Mouse (Mus musculus) cortical plate, adult 2 months (tissue): ENCODE measurements around the gene Olfr1404.

Source experiments
- CTCF ChIP-seq: fragments of 200-500 bp; IDR thresholded peaks from 2 replicates; pipeline ENCODE4 v1.5.1; 2011; ENCODE audit warnings: mild to moderate bottlenecking, control low read depth, low read length; ENCODE audit not compliant: insufficient read depth; ENCODE audit errors: extremely low read depth
- POLR2A ChIP-seq: fragments of 200-500 bp; IDR thresholded peaks from 2 replicates; pipeline ENCODE4 v1.6.1; 2011; ENCODE audit warnings: mild to moderate bottlenecking, low read length, control low read depth; ENCODE audit not compliant: insufficient read depth; ENCODE audit errors: extremely low read depth

DNA sequence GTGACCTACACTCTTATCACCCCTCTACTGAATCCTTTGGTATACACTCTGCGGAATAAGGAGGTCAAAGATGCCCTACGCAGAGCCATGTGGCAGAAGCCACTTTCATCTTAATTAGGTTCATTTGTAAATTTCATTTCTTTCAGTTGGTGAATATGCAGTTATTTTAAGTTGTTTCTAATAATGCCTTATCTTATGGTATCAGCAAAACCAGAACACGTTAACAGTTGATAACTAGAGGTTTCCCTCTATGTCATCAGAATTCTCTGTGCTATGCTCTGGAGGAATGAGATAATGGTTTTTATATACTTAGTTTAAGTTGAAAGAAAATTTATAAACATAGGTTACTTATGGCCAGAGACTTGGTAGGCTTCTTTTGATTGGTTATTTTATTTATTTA lies 4.3 kb downstream of the Olfr1404 start:
- TF ChIP-seq CTCF (no peak), POLR2A (no peak)
